Mouse (Mus musculus) forebrain, embryonic 15.5 days (tissue): ENCODE data around the gene Ccdc103. TPM values are rescaled to one million over a fixed set of nuclear protein-coding genes. Genes with fewer than 3 reads are reported as not detected.

Experiments used
- ATAC-seq: fragments of 200-750 bp; cut with Nextera tagmentation; replicated peaks from 2 replicates; pipeline ENCODE4 v1.8.0; 2017; ENCODE audit warnings: mild to moderate bottlenecking, moderate TSS enrichment, moderate library complexity
- H3K27ac ChIP-seq: fragments of 300-500 bp; sonication (generic); replicated peaks from 2 replicates; pipeline ENCODE4 v1.5.1; 2015; ENCODE audit warnings: mild to moderate bottlenecking, inconsistent platforms
- H3K27me3 ChIP-seq: fragments of 300-500 bp; sonication (generic); 2 replicates; pipeline ENCODE4 v1.6.1; 2015; ENCODE audit warnings: inconsistent platforms
- H3K36me3 ChIP-seq: fragments of 300-500 bp; sonication (generic); 2 replicates; pipeline ENCODE4 v1.6.1; 2015; ENCODE audit warnings: mild to moderate bottlenecking, inconsistent platforms
- H3K4me1 ChIP-seq: fragments of 300-500 bp; sonication (generic); 2 replicates; pipeline ENCODE4 v1.6.1; 2015; ENCODE audit warnings: inconsistent platforms
- H3K4me2 ChIP-seq: fragments of 300-500 bp; sonication (generic); replicated peaks from 2 replicates; pipeline ENCODE4 v1.6.1; 2015; ENCODE audit warnings: mild to moderate bottlenecking, inconsistent platforms
- H3K4me3 ChIP-seq: fragments of 300-500 bp; sonication (generic); 2 replicates; pipeline ENCODE4 v1.5.1; 2015; ENCODE audit warnings: mild to moderate bottlenecking, inconsistent platforms
- H3K9ac ChIP-seq: fragments of 300-500 bp; sonication (generic); replicated peaks from 2 replicates; pipeline ENCODE4 v1.6.1; 2015; ENCODE audit warnings: mild to moderate bottlenecking, inconsistent platforms
- H3K9me3 ChIP-seq: fragments of 300-500 bp; sonication (generic); 2 replicates; pipeline ENCODE4 v1.6.1; 2016; ENCODE audit warnings: inconsistent platforms
- WGBS: fragments of 180-500 bp; shearing (Covaris S2); methylation state at CpG from one replicate; pipeline ENCODE4 v1.1.7; 2015; ENCODE audit warnings: mixed read lengths; 5-methylcytosine and 5-hydroxymethylcytosine counted together
- polyA plus RNA-seq: library from polyadenylated mRNA; unstranded; fragments of >200 nt; fragmentation: Nextera tagmentation; extraction: Ambion mirVana; gene quantifications from 2 replicates; pipeline ENCODE4 v1.2.1, GENCODE M21; 2015

Ccdc103 gene
- polyA plus RNA-seq, 1 experiment from 2014 or later, result 2.9 TPM

DNA sequence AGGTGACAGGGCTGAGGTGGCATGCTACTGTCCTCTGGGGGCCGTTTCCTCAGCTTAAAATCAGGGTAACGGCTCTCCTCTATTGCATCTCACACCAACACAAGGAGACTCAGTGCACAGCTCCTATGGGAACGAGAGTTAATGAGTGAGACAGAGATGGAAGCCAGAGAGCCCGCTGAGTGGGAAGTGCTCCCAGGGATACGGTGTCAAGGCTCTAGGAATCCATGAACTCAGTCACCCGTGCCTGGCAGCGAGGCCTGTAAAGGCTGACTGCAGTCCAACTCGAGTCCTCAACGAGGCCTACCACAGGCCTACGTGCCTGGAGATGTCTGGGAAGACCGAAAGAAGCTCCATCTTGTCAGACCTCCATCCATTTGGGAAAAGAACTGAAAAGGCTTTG is 22.1 kb upstream of the Ccdc103 start:
- H3K27me3 ChIP-seq, result no peaks in the 10 kb centered on the region
- WGBS, result 84% methylated on average over 11 of the region's 11 CpGs
- no peak overlapping the region for H3K9ac ChIP-seq
- no peak for ATAC-seq
- H3K4me1 ChIP-seq, result no peaks in the 10 kb centered on the region
- H3K4me3 ChIP-seq, result no peak overlapping the region
- no peaks in the 10 kb centered on the region for H3K9me3 ChIP-seq
- no peak overlapping the region for H3K27ac ChIP-seq
- H3K4me2 ChIP-seq, result no peak overlapping the region
- peaks cover 72% of the 10 kb centered on the region for H3K36me3 ChIP-seq

DNA sequence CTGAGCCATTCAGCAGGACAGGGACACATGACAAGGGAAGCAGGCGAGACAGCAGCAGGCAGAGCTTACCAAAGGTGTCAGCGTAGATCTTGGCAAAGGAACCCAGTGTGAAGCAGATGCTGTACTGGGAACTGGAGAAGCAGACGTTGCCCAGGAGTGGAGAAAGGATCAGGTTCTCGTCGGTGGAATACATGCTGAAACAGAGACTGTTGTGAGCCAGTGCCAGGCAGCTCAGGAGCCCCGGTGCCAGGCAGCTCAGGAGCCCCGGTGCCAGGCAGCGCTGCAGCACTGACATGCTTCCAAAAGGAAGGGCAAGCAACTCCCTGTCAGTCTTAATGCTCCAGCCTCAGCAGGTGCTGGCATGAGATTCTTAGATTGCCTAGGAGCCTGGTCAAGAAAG is 21.1 kb upstream of the Ccdc103 start:
- H3K27me3 ChIP-seq, result no peaks in the 10 kb centered on the region
- H3K36me3 ChIP-seq, result peaks cover 69% of the 10 kb centered on the region
- no peak overlapping the region for H3K27ac ChIP-seq
- H3K9ac ChIP-seq, result no peak overlapping the region
- H3K4me3 ChIP-seq, result no peak overlapping the region
- no peak overlapping the region for H3K4me2 ChIP-seq
- H3K4me1 ChIP-seq, result no peaks in the 10 kb centered on the region
- 68% methylated on average over 8 of the region's 8 CpGs for WGBS
- no peaks in the 10 kb centered on the region for H3K9me3 ChIP-seq
- no peak for ATAC-seq

DNA sequence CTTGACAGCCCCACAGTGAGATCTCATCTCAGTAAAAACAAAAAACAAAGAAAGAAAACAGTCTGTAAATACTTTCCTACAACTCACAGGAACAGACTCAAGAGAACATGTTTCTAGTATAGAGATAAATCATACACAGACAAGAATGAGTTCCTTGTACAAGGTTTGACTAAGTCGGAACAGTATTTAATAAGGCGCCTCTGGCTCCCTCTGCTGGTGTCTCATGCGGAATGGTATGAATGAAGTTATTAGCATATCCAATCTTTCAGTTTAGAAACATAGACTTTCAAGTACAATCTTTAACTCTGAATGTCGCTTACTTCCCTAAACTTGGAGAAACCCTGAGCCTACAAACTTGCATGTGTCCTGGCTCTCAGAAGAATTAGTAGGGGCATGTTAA is 16.7 kb upstream of the Ccdc103 start:
- no peak overlapping the region for H3K9ac ChIP-seq
- no peak overlapping the region for H3K4me3 ChIP-seq
- ATAC-seq, result no peak
- no peak overlapping the region for H3K27ac ChIP-seq
- WGBS, result 35% methylated on average over 4 of the region's 4 CpGs
- H3K4me2 ChIP-seq, result no peak overlapping the region
- H3K36me3 ChIP-seq, result peaks cover 70% of the 10 kb centered on the region
- no peaks in the 10 kb centered on the region for H3K4me1 ChIP-seq
- H3K9me3 ChIP-seq, result no peaks in the 10 kb centered on the region
- H3K27me3 ChIP-seq, result no peaks in the 10 kb centered on the region

DNA sequence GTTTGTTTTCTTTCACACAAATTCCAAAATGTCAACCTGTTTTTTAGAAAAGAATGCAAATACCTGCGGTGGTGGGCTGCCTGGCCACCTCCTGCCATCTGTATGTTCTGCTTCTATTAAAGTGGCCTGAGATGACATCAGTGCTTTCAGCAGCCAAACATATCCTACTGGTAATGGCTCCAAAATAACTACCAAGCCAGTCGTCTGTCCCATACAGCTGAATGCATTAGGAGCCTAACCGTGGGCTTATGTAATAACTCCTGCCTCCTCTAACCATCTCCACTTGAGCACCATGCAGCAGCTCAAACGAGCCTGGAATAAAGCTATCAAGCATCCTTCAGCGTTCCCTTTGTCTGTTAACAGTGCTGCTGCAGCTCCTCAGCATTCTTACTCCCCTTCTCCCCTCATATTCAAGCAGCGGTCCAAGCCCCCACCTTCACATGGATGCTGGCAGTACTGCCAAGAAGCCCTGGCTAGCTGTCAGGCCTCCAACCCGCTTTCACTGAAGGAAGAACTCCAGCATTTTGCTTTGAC is 6.1 kb upstream of the Ccdc103 start:
- Histone ChIP-seq H3K27ac (no peak overlapping the region), H3K4me3 (no peak overlapping the region), H3K27me3 (no peaks in the 10 kb centered on the region), H3K4me2 (no peak overlapping the region), H3K9ac (no peak overlapping the region), H3K9me3 (no peaks in the 10 kb centered on the region), H3K36me3 (peaks cover 55% of the 10 kb centered on the region), H3K4me1 (peaks cover 14% of the 10 kb centered on the region)
- 71% methylated on average over 7 of the region's 7 CpGs for WGBS
- no peak for ATAC-seq

DNA sequence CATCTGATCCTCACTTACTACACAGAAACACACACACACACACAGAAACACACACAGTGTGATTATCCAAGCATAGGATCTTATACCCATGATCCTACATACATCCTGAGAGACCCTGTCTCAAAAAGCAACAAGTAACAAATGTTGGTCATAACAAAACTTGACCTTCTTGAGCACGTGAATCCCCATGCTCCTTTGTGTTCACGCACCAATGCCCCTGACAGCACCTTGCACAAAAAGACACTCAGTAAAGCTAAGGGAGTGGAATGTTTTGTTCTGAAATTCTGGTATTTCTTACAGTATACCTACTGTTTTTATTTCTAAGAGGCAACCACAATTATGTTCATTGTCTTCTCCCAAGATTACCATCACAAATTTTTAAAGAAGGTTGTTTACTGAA is 1.4 kb upstream of the Ccdc103 start:
- Histone ChIP-seq H3K9ac (no peak overlapping the region), H3K4me3 (0 out of 2 replicates have a peak overlapping the region, but pooled peaks have one; percentile 60), H3K4me1 (peaks cover 24% of the 10 kb centered on the region), H3K9me3 (no peaks in the 10 kb centered on the region), H3K36me3 (peaks cover 31% of the 10 kb centered on the region), H3K27me3 (no peaks in the 10 kb centered on the region), H3K27ac (no peak overlapping the region), H3K4me2 (peak overlapping the region; percentile 66)
- 51% methylated on average over 2 of the region's 2 CpGs for WGBS
- no peak for ATAC-seq

DNA sequence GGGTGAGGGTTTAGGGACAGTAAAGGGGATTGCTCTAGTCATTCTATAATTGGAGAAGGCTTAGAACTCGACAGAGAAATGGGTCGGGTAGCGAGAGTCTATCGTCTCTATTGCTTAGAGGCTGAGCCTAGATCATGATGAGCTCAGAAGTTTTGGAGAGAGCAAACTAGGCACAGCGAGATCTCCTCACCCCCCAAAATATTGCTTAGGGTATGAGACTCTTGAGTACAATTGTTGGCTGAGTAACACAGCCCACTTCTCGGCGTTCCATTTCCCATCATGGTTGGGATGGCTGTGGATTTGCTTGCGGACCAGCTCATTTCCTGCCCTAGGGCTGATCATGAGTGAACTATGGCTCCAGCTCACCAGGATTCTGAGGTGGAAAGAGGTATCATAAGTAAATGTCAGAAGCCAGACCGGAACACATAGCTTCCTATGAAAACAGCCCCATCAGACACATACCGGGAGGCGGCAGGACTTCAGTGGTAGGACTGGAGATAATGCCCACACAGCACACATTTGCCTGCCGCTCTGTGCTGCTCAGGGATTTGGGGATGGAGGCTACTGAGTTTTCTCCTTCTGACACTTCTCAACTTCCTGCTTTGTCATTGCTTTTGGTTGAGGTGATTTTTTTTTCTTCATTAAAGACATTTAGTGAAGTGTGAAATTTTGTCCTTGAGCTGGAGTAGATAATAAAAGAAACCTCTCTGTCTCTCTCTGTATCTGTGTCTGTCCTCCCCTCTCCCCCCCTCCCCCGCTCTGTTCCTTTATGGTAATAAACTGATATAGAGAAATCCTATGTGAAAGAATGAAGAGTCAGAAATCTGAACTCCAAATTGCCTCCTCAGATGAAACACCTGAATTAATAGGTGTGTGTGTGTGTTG is 552 bp downstream of the Ccdc103 start:
- Histone ChIP-seq H3K4me3 (peak overlapping the region; percentile 60), H3K4me1 (peaks cover 24% of the 10 kb centered on the region), H3K9ac (peak overlapping the region; percentile 59), H3K9me3 (no peaks in the 10 kb centered on the region), H3K36me3 (peaks cover 13% of the 10 kb centered on the region), H3K27ac (peak overlapping the region; percentile 88; the same call in 1 of the 2 replicates), H3K27me3 (no peaks in the 10 kb centered on the region), H3K4me2 (peak overlapping the region; percentile 66)
- ATAC-seq, result no peak
- 16% methylated on average over 13 of the region's 13 CpGs for WGBS

DNA sequence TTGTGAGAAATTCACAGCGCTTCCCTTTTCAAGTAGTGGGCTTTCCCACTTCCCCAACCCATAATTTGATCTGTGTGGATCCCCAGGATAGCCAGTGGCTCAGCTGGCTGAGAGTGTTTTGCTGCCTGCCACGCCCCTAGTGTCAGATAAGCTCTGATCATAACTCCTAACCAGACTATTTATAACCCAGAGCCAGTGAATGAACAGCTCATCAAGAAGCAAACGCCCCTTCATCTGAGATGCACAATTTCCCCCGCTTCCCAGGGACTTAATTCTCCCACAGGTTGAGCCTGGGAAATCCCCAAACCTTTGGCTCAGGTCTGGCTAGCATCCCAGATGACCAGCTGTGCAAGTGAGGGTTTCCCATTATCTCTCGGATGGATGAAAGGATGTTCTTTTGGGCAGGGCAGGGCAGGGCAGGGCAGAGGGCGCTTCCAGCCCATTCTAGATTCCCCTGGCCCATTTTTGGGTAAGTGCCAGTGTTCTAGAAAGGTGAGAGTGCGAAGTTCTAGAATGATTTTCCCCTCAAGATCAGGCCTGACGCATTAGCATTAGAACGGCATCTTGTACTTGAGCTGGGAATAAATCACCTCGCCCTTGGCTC is 3.7 kb downstream of the Ccdc103 start, which contains the start of gene Fam187a:
TSS of gene Fam187a (plus strand) at position 554 of the 604 bp plus-strand sequence.
- Histone ChIP-seq H3K9ac (no peak within 1 kb of the TSS), H3K27ac (no peak within 1 kb of the TSS), H3K36me3 (no peaks in the 10 kb centered on the region), H3K4me2 (no peak within 1 kb of the TSS), H3K4me3 (no peak within 1 kb of the TSS), H3K9me3 (no peaks in the 10 kb centered on the region), H3K4me1 (peaks cover 15% of the 10 kb centered on the region), H3K27me3 (no peaks in the 10 kb centered on the region)
- WGBS, result 60% methylated on average over 10 of the region's 10 CpGs
- ATAC-seq, result no peak

DNA sequence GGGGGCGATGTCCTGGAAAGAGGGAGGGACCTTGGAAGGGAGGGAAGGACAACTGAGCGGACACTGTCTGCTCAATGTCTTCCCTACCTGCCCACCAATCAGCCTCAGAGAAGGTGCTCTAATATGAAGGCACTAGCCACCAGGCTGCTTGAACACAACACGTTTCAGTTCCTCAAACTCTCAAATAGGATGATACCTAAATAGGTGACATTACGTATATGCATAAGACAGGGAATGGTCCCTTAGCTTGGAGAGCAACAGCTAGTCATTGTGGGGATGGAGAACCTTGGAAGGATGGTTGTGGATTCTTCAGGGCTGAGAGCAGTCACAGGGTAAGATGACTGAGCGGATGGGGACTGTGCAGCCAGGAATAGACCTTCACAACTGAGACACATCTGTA is 6.4 kb downstream of the Ccdc103 start:
- H3K9ac ChIP-seq, result no peak overlapping the region

DNA sequence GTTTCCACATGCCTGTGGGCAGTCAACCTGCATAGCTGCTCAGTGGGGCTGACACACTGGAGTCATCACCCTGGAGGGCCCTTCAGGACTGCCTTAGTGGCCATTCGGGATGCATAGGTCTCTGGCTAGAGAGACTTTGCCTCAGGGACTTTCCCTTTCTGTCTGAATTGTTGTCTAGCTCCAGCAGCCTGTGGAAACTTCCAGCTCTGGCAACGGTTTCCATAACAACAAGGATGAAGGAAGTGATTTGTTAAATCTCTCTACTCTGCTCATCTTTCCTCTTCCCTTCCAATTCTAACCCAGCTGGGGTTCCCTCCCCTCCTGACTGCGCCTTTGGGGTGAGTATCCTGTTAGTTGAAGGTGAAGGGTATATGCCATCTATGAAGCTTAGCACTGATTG is 7.1 kb downstream of the Ccdc103 start:
- Histone ChIP-seq H3K9ac (no peak overlapping the region), H3K9me3 (no peaks in the 10 kb centered on the region), H3K4me1 (peaks cover 7% of the 10 kb centered on the region), H3K4me3 (no peak overlapping the region), H3K27me3 (peaks cover 3% of the 10 kb centered on the region), H3K4me2 (no peak overlapping the region), H3K36me3 (no peaks in the 10 kb centered on the region), H3K27ac (no peak overlapping the region; the same call in 1 of the 2 replicates)
- ATAC-seq, result no peak
- WGBS, result 66% methylated on average over 3 of the region's 3 CpGs

More for the DNA sequence above, 6.4 kb downstream of the Ccdc103 start:
- Histone ChIP-seq H3K9me3 (no peaks in the 10 kb centered on the region), H3K4me2 (no peak overlapping the region), H3K4me3 (no peak overlapping the region), H3K27ac (no peak overlapping the region), H3K36me3 (no peaks in the 10 kb centered on the region), H3K27me3 (no peaks in the 10 kb centered on the region), H3K4me1 (peaks cover 3% of the 10 kb centered on the region)
- no peak; the same call in 1 of the 2 replicates for ATAC-seq
- WGBS, result 82% methylated on average over 5 of the region's 5 CpGs

DNA sequence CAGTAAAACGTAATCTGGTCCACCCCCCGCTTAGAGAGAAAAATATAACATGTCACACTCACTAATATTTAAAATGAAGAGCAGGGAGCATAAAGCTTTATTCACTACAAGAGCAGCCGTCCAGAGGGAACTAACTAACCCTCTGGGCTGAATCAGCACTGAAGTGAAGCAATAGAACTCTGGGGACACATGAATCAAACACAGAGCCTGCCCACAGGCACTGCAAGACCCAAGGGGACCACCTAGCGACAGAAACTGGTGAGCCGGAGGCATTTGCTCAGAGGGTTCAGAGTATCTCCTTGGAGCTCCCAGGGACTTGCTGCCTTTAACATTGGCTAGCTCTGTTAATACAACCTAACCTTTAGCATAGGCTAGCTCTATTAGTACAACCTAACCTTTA is 9.1 kb downstream of the Ccdc103 start:
- peaks cover 16% of the 10 kb centered on the region for H3K27me3 ChIP-seq
- ATAC-seq, result no peak
- WGBS, result 68% methylated on average over 5 of the region's 5 CpGs
- no peaks in the 10 kb centered on the region for H3K36me3 ChIP-seq
- no peaks in the 10 kb centered on the region for H3K9me3 ChIP-seq
- no peak overlapping the region for H3K4me3 ChIP-seq
- peaks cover 11% of the 10 kb centered on the region for H3K4me1 ChIP-seq
- H3K27ac ChIP-seq, result no peak overlapping the region
- no peak overlapping the region for H3K9ac ChIP-seq
- no peak overlapping the region for H3K4me2 ChIP-seq

DNA sequence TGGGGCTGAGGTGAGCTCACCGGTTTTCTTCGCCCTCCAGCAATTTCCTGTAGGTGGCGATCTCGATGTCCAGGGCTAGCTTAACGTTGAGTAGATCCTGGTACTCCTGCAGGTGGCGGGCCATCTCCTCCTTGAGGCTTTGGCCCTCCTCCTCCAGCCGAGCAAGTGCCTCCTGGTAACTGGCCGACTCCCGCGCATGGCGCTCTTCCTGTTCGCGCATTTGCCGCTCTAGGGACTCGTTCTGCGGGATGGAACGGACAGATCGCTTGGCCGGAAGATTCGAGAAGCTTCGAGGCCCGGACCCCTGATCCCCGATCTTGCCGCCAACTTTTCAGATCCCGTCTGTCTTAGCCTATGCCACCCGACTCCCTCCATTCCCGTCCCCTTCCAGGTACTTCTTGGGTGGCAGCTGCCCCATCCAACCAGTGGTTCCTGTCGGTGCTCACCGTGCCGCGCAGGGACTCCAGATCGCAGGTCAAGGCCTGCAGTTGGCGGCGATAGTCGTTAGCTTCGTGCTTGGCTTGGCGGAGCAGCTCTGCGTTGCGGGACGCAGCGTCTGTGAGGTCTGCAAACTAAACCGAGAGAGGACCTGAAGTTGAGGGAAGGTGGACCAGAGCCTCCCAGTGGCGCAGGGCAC is 12.1 kb downstream of the Ccdc103 start:
- no peak for ATAC-seq
- Histone ChIP-seq H3K4me2 (peak overlapping the region; percentile 45), H3K27ac (no peak overlapping the region), H3K4me3 (peak overlapping the region; percentile 25), H3K4me1 (peaks cover 8% of the 10 kb centered on the region), H3K27me3 (peaks cover 16% of the 10 kb centered on the region), H3K9ac (0 out of 2 replicates have a peak overlapping the region, but pooled peaks have one; percentile 6), H3K9me3 (no peaks in the 10 kb centered on the region), H3K36me3 (no peaks in the 10 kb centered on the region)
- 3% methylated on average over 43 of the region's 43 CpGs for WGBS

DNA sequence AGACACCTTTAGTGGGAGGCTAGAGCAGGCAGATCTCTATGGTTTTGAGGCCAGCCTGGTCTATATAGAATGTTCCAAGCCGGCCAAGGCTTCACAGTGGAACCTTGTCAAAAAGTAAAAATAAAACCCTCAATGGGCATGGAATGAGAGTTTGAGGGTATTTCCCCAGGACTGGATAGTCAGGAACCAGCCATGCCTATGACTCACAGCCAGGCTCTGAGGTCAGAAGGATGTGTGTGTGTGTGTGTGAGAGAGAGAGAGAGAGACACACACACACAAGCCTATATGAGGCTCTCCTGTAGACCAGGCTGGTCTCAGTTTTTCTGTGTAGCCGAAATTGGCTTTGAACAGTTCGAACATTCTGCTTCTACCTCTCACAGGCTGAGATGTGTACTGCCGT is 13.7 kb downstream of the Ccdc103 start:
- H3K9me3 ChIP-seq, result no peaks in the 10 kb centered on the region
- H3K27me3 ChIP-seq, result peaks cover 16% of the 10 kb centered on the region
- ATAC-seq, result no peak
- H3K27ac ChIP-seq, result no peak overlapping the region
- no peak overlapping the region for H3K4me2 ChIP-seq
- H3K4me3 ChIP-seq, result no peak overlapping the region
- WGBS, result 89% methylated on average over 4 of the region's 4 CpGs
- peaks cover 13% of the 10 kb centered on the region for H3K4me1 ChIP-seq
- H3K9ac ChIP-seq, result no peak overlapping the region
- no peaks in the 10 kb centered on the region for H3K36me3 ChIP-seq
